Mouse (Mus musculus): ENCODE results near the gene Tm6sf1.

- TF ChIP-seq POLR2A (IDR thresholded peaks at IDR 0.05; ENCODE audit: borderline replicate concordance, extremely low read depth, insufficient read depth, insufficient read length, poor library complexity, severe bottlenecking) (no peak), CTCF (IDR thresholded peaks at IDR 0.05; ENCODE audit: borderline replicate concordance, extremely low read depth, insufficient read depth, insufficient read length) (no peak)
Observed at GRCm38 (mm10) chr7:81904094-81904493, 45.3 kb downstream of the Tm6sf1 start.

Data from brain, embryonic 14.5 days (tissue).